Mouse (Mus musculus) hindbrain, postnatal 0 days (tissue): ENCODE results near the gene Tdrd6. TPM values are rescaled to one million over a fixed set of nuclear protein-coding genes. Genes with fewer than 3 reads are reported as not detected.

Source experiments
- ATAC-seq: fragments of 200-750 bp; cut with Nextera tagmentation; 2 replicates; pipeline ENCODE4 v1.8.0; 2017; ENCODE audit warnings: mild to moderate bottlenecking, moderate TSS enrichment, moderate library complexity
- DNase-seq: peaks from one replicate; pipeline ENCODE4 v3.0.0-alpha.2; 2015; ENCODE audit warnings: low spot score
- H3K27ac ChIP-seq: fragments of 300-500 bp; sonication (generic); 2 replicates; pipeline ENCODE4 v1.5.1; 2014; ENCODE audit warnings: mild to moderate bottlenecking
- H3K27me3 ChIP-seq: fragments of 300-500 bp; sonication (generic); 2 replicates; pipeline ENCODE4 v1.6.1; 2014; ENCODE audit warnings: low read length, mixed read lengths; ENCODE audit not compliant: insufficient read depth
- H3K36me3 ChIP-seq: fragments of 300-500 bp; sonication (generic); 2 replicates; pipeline ENCODE4 v1.6.1; 2014; ENCODE audit warnings: low read length, mixed read lengths; ENCODE audit not compliant: insufficient read depth
- H3K4me1 ChIP-seq: fragments of 300-500 bp; sonication (generic); 2 replicates; pipeline ENCODE4 v1.6.1; 2014; ENCODE audit warnings: antibody characterized with exemption, low read length, mixed read lengths; ENCODE audit not compliant: insufficient read depth
- H3K4me2 ChIP-seq: fragments of 300-500 bp; sonication (generic); 2 replicates; pipeline ENCODE4 v1.6.1; 2014; ENCODE audit warnings: low read depth, mild to moderate bottlenecking, low read length, moderate library complexity, mixed read lengths
- H3K4me3 ChIP-seq: fragments of 300-500 bp; sonication (generic); 2 replicates; pipeline ENCODE4 v1.5.1; 2014; ENCODE audit warnings: low read length
- H3K9ac ChIP-seq: fragments of 300-500 bp; sonication (generic); replicated peaks from 2 replicates; pipeline ENCODE4 v1.6.1; 2014; ENCODE audit warnings: mild to moderate bottlenecking, low read length, moderate library complexity, mixed read lengths
- H3K9me3 ChIP-seq: fragments of 300-500 bp; sonication (generic); 2 replicates; pipeline ENCODE4 v1.6.1; 2016; ENCODE audit warnings: low read length, mixed read lengths
- CTCF ChIP-seq: IDR thresholded peaks from 2 replicates; pipeline ENCODE4 v1.5.1; 2016; ENCODE audit warnings: antibody characterized with exemption, control low read depth, low read depth
- WGBS: fragments of 180-500 bp; shearing (Covaris S2); extraction: QIAGEN DNeasy Blood & Tissue Kit; methylation state at CpG from one replicate; pipeline ENCODE4 v1.1.7; 2014; 5-methylcytosine and 5-hydroxymethylcytosine counted together
- polyA plus RNA-seq: library from polyadenylated mRNA; unstranded; fragments of >200 nt; fragmentation: Nextera tagmentation; extraction: Ambion mirVana; gene quantifications from 2 replicates; pipeline ENCODE4 v1.2.1, GENCODE M21; 2015
- total RNA-seq: library from RNA; depleted of rRNA; stranded (reverse); fragments of >200 nt; gene quantifications from 2 replicates; pipeline ENCODE4 v1.2.3, GENCODE M21; 2014

The Tdrd6 gene
- total and polyA plus RNA-seq, 2 experiments from 2014 or later, result 0.79 to 1.6 TPM

DNA sequence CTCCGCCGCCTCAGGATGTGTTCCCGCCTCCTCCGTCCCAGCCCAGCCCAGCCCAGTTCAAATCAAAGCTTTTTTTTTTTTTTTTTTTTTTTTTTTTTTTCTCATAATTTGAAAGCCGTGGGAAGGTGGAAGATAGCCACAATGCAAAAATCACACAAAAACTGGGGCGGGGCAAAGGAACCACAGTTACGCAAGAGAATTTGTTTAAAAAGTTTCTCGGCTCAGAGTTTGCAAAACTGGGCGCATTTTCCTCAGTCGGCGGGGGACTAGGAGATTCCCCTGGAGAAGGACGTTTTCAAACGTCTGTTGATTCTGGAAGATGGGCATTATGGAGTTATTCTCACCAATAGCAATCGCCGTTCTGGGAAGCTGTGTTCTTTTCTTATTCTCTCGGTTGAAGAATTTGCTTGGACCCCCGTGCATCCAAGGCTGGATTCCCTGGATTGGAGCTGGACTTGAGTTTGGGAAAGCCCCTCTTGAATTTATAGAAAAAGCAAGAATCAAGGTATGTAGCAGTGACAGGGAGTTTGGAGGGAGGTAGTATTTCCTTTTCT is 37.3 kb upstream of the Tdrd6 start, which contains the start of gene Cyp39a1:
TSS of gene Cyp39a1 (plus strand) at position 136 of the 554 bp plus-strand sequence.
- DNase-seq, result peak; percentile 22
- Histone ChIP-seq H3K9me3 (no peaks in the 10 kb centered on the region), H3K4me2 (peak within 1 kb of the TSS; percentile 83), H3K4me3 (peak within 1 kb of the TSS; percentile 93), H3K4me1 (peaks cover 10% of the 10 kb centered on the region; the same call in 1 of the 2 replicates), H3K27me3 (no peaks in the 10 kb centered on the region), H3K9ac (peak within 1 kb of the TSS; percentile 87), H3K36me3 (no peaks in the 10 kb centered on the region), H3K27ac (peak within 1 kb of the TSS; percentile 77)
- peak; percentile 1; the same call in 1 of the 2 replicates for ATAC-seq
- TF ChIP-seq CTCF, result no peak
- WGBS, result under 1% methylated on average over 17 of the region's 17 CpGs

DNA sequence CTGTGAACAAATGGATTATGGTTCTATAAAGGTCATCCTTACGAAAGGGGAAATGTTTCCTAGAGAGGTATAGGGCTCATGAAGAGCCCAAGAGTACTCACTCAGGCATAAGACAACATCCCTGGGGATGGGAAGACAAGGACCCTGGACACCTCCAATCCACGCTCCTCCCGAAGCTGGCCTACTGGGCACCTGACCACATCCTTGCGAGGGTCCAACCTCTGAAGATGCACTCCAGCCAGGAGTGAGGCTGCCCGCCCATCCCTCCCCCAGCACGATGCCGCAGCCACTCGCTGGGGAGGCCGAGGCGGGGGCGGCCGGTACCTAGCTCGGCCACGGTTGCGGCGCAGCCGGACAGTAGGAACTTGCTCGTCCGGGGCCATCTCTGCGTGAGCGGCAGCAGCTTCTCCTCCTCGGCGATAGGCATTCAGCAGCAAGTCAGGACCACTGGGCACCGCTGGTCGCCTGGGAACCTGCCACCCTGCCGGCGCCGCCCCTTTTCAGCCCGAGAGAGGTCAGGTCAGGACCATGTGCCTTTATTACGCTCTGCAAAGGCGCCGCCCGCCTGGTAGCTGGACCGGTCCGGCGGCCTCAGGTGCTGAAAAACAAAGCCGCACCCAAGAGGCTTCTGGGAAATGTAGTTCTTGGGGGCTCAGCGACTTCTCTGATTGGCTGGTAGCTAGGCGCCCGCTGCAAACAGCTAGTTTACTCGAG is 36.6 kb upstream of the Tdrd6 start, which contains the start of gene Slc25a27:
TSS of gene Slc25a27 (minus strand) at position 639 of the 714 bp plus-strand sequence.
- H3K36me3 ChIP-seq, result no peaks in the 10 kb centered on the region
- DNase-seq (peak; percentile 96), ATAC-seq (peak; percentile 96)
- H3K4me3 ChIP-seq, result peak within 1 kb of the TSS; percentile 93
- peak within 1 kb of the TSS; percentile 83 for H3K4me2 ChIP-seq
- peak within 1 kb of the TSS; percentile 77 for H3K27ac ChIP-seq
- H3K9me3 ChIP-seq, result no peaks in the 10 kb centered on the region
- no peak for TF ChIP-seq CTCF
- peaks cover 10% of the 10 kb centered on the region; the same call in 1 of the 2 replicates for H3K4me1 ChIP-seq
- no peaks in the 10 kb centered on the region for H3K27me3 ChIP-seq
- WGBS, result under 1% methylated on average over 39 of the region's 41 CpGs
- peak within 1 kb of the TSS; percentile 87 for H3K9ac ChIP-seq

DNA sequence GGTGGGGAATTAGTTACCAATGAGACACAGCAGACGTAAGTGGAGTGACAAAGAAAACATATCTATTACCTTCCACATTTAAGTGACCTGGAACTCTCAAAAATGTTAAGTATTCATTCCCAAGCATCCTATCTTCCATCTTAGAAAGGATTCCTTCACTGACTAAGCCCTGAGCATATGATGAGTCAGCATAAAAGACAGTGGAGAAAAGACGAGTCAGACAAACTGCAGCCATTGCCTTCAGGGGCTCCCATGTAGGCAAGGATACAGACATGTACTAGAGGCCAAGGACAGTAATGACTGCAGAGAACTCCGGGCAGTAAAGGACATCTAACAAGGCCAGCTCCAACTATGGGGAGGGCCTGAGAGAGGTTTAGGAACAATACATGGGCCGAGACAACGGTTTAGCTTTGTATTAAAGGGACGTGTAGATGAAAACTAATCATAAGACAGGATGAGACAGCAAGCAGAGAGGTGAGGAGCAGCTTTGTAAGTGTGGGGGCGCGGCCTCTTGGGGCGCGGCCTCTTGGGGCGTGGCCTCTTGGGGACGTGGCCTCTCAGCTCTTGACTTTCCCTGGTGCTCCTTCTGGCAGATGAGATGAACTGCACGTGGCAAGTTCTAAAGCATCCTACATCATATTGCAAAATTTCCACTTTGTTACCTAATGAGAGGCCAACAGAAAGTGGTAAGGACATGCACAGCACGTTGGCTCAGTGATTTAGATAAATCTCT is 21.4 kb upstream of the Tdrd6 start:
- Histone ChIP-seq H3K4me3 (no peak overlapping the region), H3K9me3 (no peaks in the 10 kb centered on the region), H3K27me3 (no peaks in the 10 kb centered on the region), H3K4me2 (no peak overlapping the region), H3K36me3 (peaks cover 19% of the 10 kb centered on the region; the same call in 1 of the 2 replicates), H3K27ac (no peak overlapping the region), H3K9ac (no peak overlapping the region), H3K4me1 (no peaks in the 10 kb centered on the region)
- ATAC-seq (peak; percentile 36; the same call in 1 of the 2 replicates), DNase-seq (no peak)
- no peak for TF ChIP-seq CTCF
- 76% methylated on average over 14 of the region's 14 CpGs for WGBS

DNA sequence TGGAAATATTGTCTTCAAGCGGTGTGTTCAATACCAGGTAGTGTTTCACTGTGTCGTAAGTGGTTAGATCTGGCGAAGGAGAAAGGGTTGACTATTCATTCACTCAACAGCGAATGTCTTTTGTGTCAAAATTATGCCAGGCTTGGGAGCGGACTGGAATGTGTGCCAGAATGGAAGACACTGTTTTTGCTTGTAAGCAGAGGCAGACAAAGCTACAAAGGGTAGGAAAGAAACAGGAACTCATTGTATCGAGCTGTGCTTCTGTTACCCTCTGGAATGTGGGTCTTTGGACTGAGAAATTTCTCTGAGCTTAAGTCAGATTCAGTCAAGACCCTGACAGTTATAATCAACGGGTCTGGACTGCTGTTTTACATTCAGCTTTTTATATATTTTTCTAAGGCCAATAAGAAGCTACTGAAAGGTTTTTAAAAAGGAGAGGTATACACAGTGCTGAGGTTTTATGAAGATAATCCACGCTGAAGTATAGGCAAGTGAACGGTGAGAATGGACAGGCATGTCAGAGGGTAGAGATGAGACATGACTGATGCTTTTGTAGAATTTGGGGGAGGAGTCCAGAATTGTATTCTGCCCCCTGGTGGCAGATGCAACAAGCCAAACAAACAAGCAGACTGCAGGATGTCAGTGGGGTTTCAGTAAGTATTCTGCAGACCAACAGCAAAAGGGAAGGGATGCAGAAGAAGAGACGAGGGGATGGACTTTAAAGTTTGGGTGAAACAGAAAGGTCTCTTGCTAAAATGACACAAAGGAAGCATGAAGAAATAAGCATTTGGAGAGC is 19.7 kb upstream of the Tdrd6 start:
- no peaks in the 10 kb centered on the region for H3K4me1 ChIP-seq
- no peak overlapping the region for H3K27ac ChIP-seq
- H3K36me3 ChIP-seq, result peaks cover 32% of the 10 kb centered on the region
- H3K4me2 ChIP-seq, result no peak overlapping the region
- peak; percentile 39 for DNase-seq
- no peaks in the 10 kb centered on the region for H3K9me3 ChIP-seq
- peak; percentile 70 for TF ChIP-seq CTCF
- no peak overlapping the region for H3K4me3 ChIP-seq
- H3K9ac ChIP-seq, result no peak overlapping the region
- ATAC-seq, result no peak
- H3K27me3 ChIP-seq, result no peaks in the 10 kb centered on the region
- 72% methylated on average over 10 of the region's 10 CpGs for WGBS

DNA sequence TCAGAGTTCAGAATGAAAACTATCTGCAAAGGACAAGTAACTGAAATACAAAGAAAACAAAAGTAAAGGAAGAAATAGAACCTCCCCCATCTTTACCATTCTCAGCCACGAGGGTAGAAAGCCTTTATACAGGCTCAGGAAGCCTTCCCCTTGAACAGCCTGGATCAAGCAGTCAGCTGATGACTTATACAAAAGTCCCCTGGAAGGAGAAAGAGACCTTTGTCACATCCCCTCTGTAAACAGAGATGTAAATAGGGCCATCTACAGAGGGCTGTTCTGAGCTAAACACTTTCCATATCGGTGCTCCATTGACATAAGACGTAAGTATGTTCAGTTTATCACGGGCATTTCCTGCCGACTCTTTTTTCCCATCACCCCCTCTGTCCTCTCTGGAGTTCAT is 16.8 kb upstream of the Tdrd6 start:
- H3K9me3 ChIP-seq, result no peaks in the 10 kb centered on the region
- no peak for TF ChIP-seq CTCF
- H3K27me3 ChIP-seq, result no peaks in the 10 kb centered on the region
- no peak overlapping the region for H3K27ac ChIP-seq
- peaks cover 38% of the 10 kb centered on the region for H3K36me3 ChIP-seq
- H3K4me1 ChIP-seq, result no peaks in the 10 kb centered on the region
- H3K4me3 ChIP-seq, result no peak overlapping the region
- no peak overlapping the region for H3K4me2 ChIP-seq
- peak; percentile 33; the same call in 1 of the 2 replicates for ATAC-seq
- 42% methylated on average over 5 of the region's 5 CpGs for whole genome bisulfite sequencing
- no peak for DNase-seq
- no peak overlapping the region for H3K9ac ChIP-seq

DNA sequence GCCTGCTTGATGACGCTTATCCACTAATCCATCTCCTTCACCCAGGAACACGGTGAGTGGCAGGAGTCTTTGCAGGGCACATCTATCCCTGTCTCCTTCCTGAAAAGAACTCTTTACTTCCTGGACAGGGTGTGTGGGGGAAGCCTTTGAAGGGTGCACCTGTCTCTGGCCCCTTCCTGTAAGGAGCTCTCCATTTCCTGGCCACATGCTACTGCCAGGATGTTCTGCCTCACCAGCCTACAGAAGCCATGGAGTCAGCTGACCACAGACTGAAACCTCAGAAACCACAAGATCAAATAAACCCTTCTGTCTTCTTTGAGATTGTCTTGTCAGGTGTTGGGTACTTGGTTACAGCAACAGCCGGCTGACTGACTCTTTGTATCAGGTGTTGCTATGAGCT is 15.0 kb upstream of the Tdrd6 start:
- H3K4me2 ChIP-seq, result no peak overlapping the region
- no peak overlapping the region for H3K27ac ChIP-seq
- DNase-seq (no peak), ATAC-seq (no peak)
- H3K9me3 ChIP-seq, result no peaks in the 10 kb centered on the region
- 95% methylated on average over 3 of the region's 3 CpGs for WGBS
- no peak overlapping the region for H3K4me3 ChIP-seq
- no peak overlapping the region for H3K9ac ChIP-seq
- H3K36me3 ChIP-seq, result peaks cover 30% of the 10 kb centered on the region
- H3K27me3 ChIP-seq, result no peaks in the 10 kb centered on the region
- no peak for TF ChIP-seq CTCF
- H3K4me1 ChIP-seq, result no peaks in the 10 kb centered on the region
